Mouse (Mus musculus) hindlimb bud, embryonic 11.5 days (tissue): ENCODE data around the gene Prdm11.

ENCODE experiments used
- DNase-seq: peaks from one replicate; pipeline ENCODE4 v3.0.0-alpha.2; 2012; ENCODE audit warnings: low read depth, low spot score; ENCODE audit errors: extremely low spot score

The Prdm11 gene

DNA sequence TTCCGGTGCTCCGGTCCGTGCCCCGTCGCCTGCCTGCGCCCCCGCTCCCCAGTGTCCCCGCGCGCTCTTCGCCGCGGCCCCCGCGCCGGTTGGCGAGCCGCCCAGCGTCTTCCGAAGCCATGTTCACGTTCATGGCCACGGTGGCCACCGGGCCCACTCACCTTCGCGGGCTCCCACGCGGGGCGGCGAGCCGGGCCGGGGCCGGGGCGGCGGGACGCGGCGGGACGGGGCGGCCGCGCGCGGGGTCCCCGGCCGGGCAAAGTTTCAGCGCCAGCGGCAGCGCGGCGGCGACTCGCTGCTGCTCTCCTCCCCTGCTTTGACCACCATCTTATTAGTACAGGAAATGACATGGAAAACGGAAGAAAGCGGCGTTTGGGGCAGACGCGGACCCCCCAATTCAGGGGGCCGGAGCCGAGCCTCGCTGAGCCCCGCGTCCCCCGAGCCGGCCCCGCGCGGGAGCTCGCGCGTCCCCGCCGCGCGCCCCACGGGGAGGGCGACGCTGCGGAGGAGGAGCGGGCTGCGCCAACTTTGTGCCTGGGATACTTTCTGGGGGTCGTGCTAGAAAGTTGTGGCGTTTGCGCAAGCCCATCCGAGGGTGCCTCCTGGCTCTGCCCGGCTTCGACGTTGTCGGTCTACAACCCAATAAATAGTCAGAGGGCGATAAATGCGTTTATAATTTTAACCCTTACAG, at the start of gene Prdm11:
Gene Prdm11 (minus strand): TSS at position 350 of the 691 bp plus-strand sequence.
- no peak for DNase-seq

DNA sequence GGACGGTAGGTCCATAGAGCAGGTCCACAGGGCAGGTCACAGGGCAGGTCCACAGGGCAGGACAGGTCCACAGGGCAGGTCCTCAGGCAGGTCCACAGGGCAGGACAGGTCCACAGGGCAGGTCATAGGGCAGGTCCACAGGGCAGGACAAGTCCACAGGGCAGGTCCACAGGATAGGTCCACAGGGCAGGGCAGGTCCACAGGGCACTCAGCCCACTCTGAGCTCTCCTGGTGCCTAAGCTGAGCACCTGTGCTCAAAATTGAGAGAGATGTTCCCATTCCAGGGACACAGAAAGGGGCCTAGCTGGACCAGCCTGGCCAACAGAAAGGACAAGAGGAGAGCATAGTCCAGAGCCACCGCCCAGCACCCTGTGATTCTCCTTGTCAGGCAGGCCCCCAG, 46.4 kb upstream of the Prdm11 start:
- no peak for DNase-seq

DNA sequence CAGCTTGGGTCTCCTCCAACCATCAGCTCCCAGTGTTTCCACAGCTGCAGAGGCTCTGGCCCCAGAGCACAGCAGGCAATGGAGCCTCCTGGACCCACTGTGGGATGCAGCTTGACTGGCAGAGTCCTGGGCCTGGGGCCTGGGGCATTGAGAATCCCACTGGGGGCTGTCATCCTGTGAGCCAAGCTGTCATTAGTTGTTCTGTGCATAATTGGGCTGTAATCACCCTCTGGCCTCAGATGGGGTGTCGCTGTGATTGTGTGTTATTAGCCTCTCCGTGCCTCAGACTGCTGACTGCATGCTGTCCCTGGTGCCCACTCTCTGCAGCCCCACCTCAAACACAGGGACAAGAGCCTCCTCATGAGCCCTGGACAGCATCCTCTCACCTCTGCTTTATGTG, 45.7 kb upstream of the Prdm11 start:
- no peak for DNase-seq

DNA sequence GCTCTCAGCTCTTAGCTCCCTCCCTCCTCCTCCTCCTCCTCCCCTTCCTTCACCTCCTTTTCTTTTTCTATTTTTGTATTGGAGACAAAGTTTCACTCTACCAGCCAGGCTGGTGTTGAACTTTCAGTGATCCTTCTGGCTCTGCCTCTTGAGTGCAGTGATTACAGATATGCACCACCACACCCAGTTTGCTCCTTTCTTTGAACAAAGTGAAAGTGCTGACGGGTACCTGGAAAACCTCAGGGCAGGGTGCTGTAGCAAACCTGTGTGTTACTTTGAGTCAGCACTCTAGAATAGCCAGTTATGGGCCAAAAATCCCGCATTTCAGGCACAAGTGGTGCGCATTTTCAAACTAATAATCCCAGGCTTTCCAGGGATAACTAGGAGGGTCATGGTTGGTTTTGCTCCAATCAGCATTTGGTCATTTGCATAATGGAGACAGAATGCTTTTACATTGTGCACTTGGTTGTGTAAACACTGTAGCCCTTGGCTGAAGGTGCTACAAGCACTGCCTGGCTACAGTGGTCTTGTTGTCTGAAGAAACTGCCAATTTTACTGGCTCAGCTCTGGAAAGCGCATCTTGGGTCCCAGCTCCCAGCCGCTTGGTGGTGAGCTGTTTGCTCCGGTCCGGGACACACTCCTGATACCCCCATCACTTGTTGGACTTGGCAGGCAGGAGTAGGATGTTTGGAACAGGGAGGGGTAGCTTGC, 43.6 kb upstream of the Prdm11 start:
- DNase-seq = no peak

DNA sequence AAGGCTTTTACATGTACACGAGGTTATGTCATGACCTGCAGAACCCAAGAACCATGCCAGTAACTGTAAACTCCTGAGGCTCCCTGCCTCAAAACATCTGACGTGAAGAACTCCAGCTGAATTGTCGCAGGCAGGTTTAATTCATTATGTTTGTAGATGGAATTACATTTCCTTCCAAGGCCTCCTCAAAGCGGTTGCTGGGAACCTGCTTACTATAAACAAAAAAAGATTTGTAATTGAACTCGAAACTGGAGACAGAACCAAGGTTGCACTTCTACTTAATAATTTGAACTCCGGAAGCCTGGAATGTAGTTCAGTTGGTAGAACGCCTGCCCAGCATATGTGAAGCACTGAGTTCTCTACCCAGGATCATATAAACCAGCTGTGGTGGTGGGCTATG, 42.0 kb upstream of the Prdm11 start:
- no peak for DNase-seq

DNA sequence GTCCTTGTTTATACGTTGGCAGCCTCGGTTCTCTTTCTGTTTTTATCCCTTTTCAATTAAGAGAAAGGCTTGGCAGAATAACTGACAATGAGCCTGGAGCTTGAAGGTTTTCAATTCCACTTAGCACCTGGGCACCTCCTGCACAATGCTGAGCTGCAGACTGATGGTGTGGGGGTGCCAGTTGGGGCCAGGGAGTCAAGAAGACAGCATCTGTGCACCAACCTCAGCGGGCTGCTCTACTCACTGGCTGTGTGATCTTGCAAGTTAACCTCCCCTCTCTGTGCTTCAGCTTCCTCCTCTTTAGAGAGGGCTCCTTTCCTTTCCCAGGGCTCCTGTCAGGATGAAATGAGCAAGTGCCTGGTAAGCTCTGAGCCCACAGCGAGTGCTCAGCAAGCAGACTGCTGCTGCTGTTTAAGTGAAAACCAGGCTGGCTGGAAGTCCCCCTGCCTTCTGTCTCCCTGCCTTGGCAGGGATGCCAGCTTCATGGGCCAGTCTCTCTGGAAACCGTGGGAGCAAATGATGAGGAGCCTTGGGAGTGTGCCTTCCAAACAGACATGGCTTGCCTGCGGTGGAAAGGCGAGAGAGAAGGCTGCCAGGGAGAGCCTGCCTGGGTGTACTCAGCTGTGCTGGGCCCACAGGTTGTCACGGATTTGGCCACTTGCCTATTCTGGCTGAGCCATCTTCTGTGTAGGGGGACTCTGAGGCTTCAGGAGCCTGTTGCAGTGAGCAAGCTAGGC, 39.5 kb upstream of the Prdm11 start:
- DNase-seq = no peak

DNA sequence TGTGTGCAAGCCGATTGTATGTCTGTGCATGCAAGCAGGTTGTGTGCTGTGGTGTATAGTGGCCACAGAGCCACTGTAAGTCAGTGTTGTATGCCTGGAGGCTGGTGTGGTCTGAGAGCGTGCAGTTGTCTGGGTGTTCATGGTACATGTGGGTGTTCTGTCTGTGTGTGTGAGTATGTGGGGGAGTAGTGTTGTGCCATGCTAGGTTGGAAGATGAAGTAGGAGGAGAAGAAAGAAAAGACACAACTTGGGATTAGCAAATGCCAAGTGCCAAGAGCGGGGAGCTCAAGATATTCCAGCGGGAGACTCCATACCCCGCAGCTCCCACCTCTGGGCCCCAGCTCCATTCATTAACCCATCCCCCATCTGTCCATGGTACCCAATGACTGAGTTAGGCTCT, 38.5 kb upstream of the Prdm11 start:
- DNase-seq = no peak

DNA sequence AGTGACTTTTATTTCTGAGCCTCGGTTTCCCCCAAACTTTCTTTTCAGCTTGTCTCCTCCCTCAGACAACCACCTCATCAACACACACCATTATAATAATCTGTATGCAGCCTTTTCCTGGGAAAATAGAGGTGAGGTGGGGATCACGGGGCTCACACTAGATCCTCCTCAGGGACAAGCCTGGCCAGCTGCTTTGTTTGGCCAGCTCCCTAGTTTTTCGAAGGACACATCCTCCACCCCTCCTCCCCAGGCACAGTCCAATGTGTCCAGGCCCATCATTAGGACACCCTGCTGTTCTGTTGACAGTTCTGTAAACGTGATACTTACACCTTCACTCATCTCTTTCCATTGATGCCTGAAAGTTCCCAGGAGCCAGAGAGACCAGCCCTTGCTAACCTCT, 37.4 kb upstream of the Prdm11 start:
- no peak for DNase-seq

DNA sequence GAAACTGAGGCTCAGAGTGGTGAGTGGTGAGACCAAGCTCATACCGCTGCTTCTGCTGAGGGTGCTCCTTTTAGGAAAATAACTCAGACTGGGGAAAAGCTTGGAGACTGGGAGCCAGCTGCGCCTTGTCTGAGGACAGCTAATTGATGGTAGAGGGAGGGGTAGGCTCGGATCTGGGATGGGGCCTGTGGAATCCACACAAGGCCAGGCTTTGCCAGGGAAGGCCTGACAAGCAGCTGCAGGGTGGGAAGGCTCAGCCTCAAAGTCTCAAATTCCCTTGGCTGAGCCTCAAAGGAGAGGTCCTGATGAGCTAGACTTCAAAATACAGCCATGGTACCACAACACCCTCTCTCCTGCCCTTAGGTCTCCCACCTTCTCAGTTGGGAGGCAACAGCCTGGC, 36.9 kb upstream of the Prdm11 start:
- DNase-seq = no peak

DNA sequence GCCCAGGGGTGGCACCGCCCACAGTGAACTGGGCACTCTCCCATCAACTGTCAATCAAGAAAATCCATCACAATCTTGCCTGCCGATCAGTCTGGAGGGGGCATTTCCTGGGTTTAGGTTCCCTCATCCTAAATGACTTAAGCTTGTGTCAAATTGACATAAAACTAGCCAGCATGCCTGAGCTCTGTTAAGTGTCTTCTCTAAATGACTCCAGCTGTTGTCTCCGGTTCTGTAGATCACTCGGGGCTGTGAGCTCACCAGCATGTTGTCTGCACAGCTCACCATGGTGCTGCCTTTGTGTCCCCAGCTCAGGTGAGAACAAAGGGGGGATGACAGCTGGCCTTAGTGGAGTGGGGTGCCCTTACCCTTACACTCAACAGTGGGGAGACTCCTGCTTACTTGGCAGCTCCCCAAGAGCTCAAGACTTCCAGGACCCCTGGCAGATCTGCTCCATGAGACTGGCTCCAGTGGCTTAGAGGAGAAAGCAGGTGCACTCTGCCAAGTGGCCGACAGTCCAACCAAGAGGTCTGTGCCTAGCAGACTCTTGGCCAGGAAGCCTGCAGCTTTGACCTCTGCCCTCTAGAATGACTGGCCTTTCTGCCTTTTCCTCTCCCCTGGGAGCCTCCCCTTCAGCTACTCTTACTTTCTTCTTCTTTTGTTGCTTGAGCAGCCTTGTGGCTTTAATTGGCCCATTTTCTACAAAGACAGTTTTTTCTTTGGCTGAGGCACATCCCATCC, 35.1 kb upstream of the Prdm11 start:
- no peak for DNase-seq

DNA sequence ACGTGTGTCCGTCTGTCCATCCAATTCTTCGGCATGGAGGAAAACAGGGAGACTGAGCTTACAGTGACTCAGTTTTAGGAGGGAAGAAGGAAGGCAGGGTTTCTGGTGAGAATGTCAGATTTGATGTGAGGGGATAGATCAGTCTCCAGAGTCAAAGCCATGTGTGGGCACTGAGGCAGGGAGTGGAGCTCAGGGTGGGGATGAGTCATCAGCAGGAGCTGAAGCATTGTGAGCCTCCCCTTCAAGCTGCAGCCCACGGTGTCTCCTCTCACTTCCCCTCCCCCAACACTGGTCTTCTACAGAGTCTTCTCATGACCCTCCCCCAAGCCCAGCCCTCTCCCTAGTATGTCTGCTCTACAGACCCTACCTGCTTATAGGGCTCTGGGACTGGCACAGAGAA, 33.4 kb upstream of the Prdm11 start:
- no peak for DNase-seq

DNA sequence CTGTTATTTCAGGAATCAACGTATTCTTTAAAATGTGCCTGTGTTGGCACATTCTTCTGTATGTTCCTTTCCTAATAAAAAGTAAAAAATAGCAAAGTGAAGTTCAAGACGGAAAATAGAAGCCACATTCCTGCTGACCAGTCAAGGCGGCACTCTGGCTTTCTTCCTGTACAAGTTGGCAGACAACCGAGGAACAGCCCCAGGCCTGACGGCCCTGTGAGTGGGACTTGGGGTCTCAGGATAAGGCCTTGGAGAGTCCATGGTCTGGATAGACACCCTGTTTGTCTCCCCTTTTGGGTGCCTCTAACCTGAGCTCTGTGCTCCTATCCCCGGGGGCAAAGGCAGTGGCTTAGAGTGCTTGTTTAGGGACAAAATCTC, 30.6 kb upstream of the Prdm11 start:
- DNase-seq = no peak

DNA sequence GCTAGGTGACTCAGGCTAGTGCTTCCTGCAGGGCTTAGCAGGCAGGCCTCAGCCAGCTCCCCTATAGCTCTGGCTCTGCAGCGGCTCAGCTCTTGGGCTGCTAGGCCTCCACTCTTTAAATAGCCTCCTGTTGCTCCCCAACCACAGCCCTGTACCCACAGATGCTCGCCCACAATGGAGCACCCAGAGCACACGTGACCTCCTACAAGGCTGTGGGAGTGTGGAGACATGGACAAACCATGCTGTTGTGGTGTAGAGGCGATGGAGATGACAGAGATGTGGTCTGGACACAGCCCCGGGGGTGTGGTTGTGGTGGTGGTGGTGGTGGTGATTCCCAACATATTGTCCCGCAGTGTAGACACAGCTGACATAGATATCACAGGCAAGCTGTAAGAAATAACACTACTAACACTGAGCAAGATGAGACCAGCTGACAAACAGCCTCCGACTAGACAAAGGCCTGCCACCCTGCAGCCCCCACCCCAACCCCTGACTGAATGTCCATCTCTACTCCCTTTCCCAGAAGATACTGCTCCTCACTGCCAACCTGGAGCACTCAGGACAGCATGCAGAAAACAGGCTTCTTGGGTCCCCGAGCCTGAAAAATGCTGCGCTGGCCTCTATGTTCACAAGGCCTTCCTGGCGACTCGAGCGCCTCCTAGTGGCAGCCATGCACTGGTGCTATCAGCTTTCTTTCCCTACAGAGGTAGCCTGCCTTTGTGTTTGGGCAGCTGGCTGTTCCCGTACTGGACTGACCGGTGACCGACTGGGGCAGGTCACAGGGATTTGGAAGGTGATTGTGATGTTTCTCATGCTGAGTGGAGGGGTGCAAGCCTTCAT, 30.0 kb upstream of the Prdm11 start:
- peak; percentile 53 for DNase-seq

DNA sequence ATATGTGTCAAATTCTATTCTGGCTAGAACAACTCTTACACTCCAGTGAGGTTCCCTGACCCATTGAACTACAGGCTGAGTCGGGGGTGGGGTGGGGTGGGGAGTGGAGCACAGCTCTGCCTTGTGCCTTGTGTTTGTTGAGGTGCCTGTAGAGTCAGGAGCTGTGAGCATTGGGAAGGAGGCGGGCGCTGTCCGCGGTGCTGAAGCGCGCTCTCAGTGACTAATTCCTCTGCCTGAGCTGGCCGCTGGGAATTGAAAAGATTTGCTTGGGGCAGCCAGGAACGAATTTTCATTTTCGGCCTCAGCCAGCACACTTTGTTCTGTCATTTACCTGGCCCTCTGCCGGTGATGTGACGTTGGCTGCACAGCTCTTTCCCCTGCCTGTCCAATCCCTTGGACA, 25.7 kb upstream of the Prdm11 start:
- DNase-seq = peak; percentile 41

DNA sequence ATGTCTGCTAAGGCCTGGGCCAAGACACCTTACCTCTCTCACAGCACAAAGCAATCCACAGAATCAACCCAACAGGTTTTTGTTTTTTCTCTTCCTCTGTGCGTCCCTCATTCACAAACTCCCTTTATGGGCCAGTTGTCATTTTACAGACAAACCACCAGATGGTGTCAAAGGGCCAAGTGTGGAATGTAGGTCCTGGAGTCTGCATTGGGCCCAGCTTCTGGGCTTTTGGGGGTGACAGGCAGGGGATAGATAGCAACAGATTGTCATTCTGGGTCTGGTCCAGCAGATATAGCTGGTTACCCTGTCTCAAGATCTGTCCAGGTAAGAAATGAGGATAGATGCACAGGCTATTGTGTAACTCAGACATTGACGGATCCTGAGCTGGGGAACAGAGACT, 23.0 kb upstream of the Prdm11 start:
- DNase-seq = no peak

DNA sequence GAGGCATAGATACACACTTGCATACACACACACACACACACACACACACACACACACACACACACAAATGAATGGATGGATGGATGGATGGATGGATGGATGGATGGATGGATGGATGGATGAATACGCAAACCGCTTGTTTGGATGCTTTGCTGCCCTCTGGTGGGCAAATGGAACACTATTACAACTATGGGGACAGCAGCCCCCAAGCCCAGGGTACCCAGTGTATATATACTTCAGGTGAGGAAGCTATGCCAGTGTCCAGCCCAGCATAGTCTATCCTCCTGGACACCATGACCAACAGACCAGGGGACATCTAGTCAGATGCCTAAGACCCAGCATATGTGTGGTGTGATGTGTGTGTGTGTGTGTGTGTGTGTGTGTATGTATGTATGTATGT, 17.4 kb upstream of the Prdm11 start:
- no peak for DNase-seq

DNA sequence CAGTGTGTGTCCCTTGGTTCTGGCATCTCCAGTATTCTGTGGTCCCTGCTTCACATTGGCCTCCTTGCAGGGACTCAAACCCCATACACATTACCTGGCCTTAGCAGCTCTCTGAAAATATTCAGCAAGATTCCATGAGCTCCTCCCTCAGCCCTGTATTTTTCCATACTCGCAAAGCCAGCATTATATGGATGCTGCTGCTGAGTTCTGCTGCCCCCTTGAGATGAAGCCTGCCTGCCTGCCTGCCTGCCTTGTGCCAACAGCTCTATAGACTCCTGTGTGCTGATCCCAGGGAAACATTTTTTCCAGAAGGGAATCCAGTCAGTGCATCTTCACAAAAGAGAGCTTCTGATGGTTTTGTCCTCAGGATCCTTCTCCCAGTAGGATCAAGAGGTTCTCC, 5.9 kb upstream of the Prdm11 start:
- no peak for DNase-seq

DNA sequence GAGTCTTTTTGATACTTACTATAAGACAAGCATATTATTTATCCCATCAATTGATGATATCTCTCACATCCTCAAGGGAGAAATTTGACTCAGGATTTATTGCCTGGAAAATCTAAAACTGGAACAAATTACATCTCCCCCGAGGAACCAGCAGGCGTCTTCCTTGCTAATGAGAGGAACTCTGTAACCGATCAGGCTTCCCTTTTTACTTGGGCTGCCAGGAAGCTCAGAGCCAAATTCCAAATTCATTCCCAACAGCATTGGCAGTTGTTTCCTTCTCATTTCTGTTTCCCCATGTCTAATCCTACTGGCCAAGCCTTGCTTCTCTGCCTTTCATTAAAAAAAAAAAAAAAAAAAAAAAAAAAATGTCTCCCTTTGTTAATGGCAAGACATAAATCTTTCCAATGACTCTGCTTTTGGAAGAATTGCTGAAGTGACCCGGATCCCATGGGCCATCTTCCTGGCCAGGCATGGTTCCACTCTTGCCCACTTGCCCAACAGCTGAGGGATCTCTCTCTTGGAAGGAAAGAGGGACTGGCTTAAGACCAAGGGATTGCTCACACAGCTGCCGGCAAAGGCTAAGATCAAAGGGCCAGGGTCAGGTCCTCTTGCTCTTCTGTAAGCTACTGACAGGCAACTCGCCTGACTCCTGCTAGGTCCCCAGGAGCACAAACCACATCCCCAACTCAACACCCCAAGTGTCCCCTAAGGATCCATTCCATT, 2.8 kb upstream of the Prdm11 start:
- DNase-seq = no peak

DNA sequence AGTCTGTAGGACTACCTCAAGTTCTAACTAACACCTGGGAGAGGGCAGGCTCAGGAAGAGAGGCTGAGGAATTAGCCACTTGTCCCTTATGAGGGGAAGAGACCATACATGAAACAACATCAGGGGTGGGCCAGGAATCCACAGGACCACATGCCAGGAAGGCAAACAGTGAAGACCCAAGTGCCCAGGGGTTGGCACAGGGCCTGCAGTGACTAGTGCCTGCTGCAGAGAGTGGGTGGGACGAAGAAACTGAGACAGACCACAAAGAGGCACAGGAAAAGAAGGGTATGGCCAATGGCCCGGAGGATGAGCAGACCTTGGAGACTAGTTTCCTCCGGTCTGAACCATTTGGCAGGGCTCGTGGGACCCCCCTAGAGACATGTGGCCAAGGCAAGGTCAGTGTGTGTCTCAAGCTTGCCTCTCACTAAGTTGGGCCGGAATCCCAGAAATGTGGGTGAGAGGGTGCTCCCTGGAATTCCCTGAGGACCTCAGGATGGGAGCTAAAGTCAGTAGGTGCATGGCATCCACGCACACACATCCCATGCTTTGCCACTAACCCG, 1.6 kb upstream of the Prdm11 start:
- no peak for DNase-seq

DNA sequence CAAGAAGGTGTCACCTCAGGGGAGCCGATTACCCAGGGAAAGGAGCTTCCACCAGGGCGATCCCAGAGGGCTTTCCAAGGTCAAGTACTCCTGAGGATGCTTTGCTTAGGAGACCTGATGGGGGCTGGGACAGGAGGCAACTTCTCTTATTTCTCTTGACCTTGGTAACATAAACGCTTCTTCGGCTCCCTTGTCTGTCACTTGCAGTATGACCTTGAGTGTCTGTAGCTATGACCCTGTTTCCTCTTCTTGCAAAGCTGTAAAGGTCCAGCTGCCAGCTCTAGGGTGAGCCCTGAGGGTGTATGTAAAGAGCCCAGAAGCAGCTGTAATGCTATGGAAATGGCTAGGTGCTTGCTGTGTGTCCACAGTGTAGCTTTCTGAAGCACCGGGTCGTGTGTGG, 1.1 kb upstream of the Prdm11 start:
- no peak for DNase-seq
